Mouse (Mus musculus): ENCODE data around the gene Alpi.

- TF ChIP-seq CTCF (IDR thresholded peaks at IDR 0.05; ENCODE audit: low read depth, low read length) (no peak), POLR2A (IDR thresholded peaks at IDR 0.05; ENCODE audit: extremely low read depth, insufficient read depth, low read length) (no peak)
These were observed 40.5 kb downstream of the Alpi start for GRCm38 (mm10) chr1:87060913-87061312.
